Mouse (Mus musculus): Measurements from ENCODE around the gene Prdm9.

Gene Prdm9

DNA sequence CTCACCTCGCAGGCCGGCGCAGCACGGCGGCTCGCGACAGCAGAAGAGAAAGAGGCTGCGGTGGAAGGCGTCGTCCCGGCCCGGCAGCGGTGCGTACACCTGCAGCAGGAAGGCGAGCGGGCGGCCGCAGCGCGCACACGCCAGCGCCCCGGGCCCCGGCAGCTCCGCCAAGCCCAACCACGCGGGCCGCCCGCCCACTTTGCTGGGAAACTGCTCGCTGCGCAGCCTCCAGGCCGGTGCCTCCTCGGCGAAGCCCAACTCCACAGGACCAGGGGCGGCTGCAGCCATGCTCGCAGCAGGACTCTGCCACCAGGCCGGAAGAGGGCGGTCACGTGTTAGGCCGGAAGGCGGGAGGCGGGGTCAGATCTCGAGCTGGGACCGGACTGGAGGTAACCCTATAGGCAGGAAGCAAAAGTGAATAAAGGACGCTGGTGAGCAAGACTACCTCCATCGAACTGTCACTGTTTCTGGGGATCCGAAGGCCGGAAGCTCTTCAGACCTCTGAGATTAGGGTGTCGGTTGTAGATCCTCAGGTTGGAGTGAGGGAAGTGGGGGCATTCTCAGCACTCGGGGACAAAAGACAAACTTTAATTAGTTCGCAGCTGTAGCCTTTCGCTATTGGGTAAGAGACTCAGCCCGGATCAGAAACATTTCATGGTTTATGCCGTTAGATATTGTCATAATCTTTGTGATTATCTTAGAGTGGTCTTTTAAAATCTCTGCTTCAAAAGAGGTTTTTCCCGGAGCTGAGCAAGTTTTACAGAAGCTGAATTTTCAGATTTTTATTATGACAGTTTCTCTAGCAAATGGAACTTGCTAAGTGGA is 37.0 kb downstream of the Prdm9 start, which contains the start of gene Pdcd2:
Gene Pdcd2, minus strand, starts transcription at position 316 of the 825 bp plus-strand sequence.
- DNase-seq (ENCODE audit: low spot score) = peak; percentile 97

DNA sequence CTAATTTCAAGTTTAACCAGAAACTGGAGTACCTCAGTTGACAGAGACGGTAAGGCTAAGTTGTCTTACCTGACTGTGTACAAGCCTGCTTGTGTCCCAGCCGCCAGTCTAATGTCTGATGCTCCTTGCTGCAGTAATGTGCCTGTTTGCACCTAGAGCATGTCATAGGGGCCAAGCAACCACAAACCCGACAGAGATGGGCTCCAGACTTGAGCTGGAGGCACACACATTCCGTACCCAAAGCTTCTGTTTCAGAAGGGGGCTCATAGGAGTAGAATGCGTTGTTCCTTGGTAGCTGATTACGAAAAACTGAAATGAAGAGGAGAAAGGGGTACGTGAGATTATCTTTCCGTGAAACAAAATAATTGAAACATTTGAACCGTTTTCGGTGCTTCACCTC is 37.9 kb downstream of the Prdm9 start:
- DNase-seq (ENCODE audit: low spot score) = peak; percentile 23

DNA sequence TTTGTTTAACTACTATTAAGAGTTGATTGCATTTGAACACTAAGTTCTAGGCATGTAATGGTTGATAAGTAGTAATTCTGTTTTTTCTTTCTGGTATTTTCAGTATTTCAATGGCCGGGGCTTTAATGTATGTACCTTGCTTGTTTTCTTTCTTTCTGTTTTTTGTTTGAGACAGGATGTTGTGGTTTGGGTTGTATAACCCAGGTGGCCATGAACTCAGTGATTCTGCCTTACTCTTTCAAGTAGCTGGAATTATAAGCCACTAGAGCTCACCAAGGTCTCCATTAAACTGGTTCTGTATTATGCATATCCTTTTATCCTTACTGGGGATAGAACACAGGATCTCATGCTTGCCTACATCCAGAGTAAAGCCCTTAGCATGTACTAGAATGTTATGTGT is 45.4 kb downstream of the Prdm9 start:
- DNase-seq (ENCODE audit: low spot score) = no peak

DNA sequence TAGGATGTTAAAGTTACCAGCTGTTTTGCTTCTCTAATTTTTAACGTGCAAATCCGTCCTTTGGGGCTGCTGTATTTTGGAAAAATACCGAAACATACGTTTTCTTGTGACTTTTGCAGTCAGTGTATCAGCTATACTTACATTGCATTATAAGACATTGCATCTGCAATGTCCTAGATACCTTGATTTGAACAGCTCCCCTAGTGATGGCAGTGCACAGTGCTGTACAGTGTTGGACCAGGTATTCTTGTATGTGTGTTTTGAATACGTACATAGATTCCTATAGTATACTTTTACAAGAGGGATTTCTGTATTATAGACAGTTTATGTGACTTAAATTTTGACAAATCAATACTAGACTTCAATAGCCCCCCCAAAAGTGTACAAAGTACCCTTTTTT is 46.0 kb downstream of the Prdm9 start:
- no peak for DNase-seq (ENCODE audit: low spot score)

DNA sequence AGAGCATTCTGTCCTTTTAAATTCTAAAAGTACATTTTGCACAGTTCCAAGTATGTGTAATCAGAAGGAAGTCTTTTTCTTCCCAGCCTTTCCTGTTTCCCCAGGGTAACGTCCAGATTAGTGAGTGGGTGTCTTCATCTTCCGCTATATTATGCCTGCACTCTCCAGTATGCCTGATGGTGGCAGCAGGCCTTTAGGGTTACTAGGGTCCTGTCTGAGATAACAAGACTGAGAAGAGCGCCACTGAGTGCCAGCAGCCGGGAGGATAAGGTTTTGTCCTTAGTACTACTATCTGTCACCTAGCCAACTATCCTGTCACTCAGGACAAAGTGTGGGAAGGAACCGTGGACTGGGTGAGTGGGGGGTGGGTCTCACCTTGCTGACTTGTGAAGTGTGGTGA is 46.4 kb downstream of the Prdm9 start:
- DNase-seq (ENCODE audit: low spot score) = no peak

DNA sequence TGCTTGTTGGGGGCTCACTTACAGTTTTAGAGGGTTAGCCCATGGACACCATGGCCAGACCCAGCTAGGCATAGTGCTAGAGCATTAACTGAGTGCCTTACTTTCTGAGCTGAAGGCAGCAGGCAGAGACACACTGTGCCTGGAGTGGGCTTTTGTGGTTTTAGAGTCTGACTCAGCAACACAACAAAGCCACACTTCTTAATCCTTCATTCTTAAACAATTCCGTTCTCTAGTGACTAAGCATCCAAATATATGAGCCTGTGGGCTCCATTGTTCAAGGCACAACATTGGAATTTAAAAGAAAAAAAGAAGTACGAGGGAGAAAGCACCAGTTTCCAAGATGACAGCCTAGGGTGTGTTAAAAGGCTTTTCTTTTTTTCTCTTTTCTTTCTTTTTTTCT is 53.5 kb downstream of the Prdm9 start:
- no peak for DNase-seq (ENCODE audit: low spot score)

DNA sequence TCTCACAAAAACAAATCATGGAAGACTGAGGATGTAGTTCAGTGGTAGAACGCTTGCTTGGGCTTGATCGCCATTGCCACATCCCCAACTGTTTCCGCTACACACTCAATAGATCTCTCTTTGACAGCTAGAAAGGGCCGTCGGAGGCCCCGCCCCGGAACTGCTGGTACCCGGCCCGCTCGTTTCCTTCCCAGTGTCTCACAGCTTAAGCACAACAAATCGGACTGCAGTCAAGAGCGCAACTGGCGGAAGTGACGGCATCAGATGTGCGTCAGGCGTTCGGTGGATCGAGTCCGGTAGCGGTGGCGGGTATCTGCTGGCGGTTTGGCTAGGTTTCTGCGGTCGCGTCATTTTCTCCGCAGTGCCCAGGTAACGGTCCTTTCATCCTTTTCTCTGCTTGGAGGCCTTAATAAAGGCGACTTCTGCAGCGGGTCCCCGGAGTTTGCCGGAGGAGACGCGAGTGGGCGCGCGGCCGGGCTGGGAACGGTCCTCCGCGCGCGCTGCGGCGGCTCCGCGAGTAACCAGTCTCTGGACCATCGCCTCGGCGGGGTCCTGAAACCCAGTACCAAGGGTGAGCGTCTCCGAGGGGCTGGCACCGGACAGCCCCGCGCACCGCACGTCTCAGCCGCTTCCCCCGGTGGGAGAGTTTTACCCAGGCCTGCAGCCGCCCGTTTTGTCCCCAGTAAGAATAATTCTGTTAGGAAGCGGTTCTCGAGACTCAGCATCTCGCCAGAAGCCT is 64.3 kb downstream of the Prdm9 start, which contains the start of the genes Psmb1 and Tbp:
Gene Psmb1, minus strand, starts transcription at position 96 of the 739 bp plus-strand sequence.
Gene Tbp, plus strand, starts transcription at position 233 of the 739 bp plus-strand sequence.
- peak; percentile 99 for DNase-seq (ENCODE audit: low spot score)

DNA sequence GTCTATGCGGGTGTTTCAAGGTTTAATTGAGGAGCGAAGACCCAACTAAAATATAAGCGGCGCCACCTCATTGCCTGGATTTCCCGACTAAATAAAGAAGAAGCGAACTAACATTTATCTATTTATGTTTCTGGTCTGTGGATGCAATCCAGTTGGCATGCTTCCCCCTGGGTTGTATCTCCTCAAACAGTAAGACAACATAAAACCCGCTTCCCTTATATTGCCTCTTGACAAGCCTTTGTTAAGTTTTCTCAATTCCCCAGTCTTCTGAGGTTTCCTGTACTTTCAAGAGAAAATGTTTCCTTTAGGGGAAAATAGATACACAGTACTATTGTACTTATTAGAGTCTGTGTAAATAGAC is 65.4 kb downstream of the Prdm9 start:
- DNase-seq (ENCODE audit: low spot score) = no peak

DNA sequence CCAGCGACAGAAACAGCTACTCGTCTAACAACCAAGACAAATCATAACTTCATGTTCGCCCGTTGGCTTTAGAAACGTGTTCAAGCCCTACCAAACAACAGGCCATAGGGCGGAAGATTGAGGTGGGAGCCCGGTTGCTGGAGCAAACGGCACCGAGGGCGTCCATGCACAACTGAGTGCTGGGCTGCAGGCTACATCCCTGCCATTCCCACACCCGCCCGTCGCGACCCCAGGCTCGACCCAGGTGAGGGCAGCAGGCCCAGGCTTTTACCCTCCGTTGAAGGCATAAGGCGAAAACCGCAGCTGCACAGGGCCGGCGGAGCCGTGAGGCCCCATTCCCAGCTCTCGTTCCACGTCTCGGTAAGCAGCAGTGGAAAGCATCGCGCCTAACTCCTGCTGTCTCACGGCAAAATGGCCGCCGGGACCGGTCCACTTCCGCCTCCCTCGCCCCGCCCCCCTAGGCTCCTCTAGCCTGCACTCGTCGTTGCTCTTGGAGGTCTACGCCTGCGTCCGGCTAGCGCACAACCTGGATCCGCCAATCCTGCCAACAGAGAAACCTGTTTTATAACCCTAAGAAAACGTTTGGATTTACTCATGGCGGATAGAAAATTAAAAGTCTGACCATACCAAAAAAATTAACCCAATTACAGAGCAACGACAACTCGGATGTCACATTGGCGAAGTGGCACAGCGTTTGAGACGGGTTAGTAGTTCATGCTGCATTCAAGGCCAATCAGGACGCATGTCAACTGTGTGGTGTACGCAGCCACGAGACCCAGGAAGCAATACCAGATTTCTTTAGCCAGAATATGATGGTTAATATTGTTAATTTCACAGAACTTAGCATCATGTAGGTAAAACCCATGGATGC is 66.0 kb downstream of the Prdm9 start:
- DNase-seq (ENCODE audit: low spot score) = peak; percentile 97

All from embryo, embryonic 10.5 days (tissue).